Mouse (Mus musculus): ENCODE measurements around the gene Phf5a.

The Phf5a gene

GRCm38 (mm10) chr15:81828426-81829207 lies 43.1 kb downstream of the Phf5a start:
- DNase-seq (ENCODE audit: low read depth, low spot score): peak; percentile 72

- DNase-seq (ENCODE audit: low read depth, low spot score): no peak
Observed at GRCm38 (mm10) chr15:81824832-81825231, 46.9 kb downstream of the Phf5a start.

GRCm38 (mm10) chr15:81822631-81823030 lies 49.1 kb downstream of the Phf5a start:
- DNase-seq (ENCODE audit: low read depth, low spot score): no peak

- no peak for DNase-seq (ENCODE audit: low read depth, low spot score)
Observed at GRCm38 (mm10) chr15:81818404-81818803, 53.3 kb downstream of the Phf5a start.

GRCm38 (mm10) chr15:81814716-81815370 lies 56.9 kb downstream of the Phf5a start:
- DNase-seq (ENCODE audit: low read depth, low spot score): no peak
